Mouse (Mus musculus): ENCODE results near the gene Mamdc4. TPM values are rescaled to one million over a fixed set of nuclear protein-coding genes. Genes with fewer than 3 reads are reported as not detected.

Mamdc4 gene
- polyA plus RNA-seq, 1 experiment from 2014 or later = 87.4 TPM

- Histone ChIP-seq H3K4me3 (replicated peaks; ENCODE audit: low read length) (peak overlapping the region; percentile 29), H3K4me2 (ENCODE audit: low read depth, low read length) (peak overlapping the region; percentile 48), H3K9me3 (replicated peaks; ENCODE audit: control insufficient read depth, low read length) (no peaks in the 10 kb centered on the region), H3K27me3 (ENCODE audit: control insufficient read depth, insufficient read depth, low read length) (peaks cover 49% of the 10 kb centered on the region), H3K4me1 (ENCODE audit: control insufficient read depth, insufficient read depth, low read length) (peaks cover 48% of the 10 kb centered on the region), H3K36me3 (ENCODE audit: control insufficient read depth, insufficient read depth, low read length) (peaks cover 1% of the 10 kb centered on the region; the same call in 1 of the 2 replicates), H3K9ac (ENCODE audit: low read length) (no peak overlapping the region), H3K27ac (ENCODE audit: low read length) (no peak overlapping the region)
- ATAC-seq (ENCODE audit: insufficient read depth, low FRiP score) = no peak
- 4% methylated on average over 77 of the region's 77 CpGs for WGBS
These were observed 4.4 kb upstream of the Mamdc4 start for GRCm38 (mm10) chr2:25578796-25579736.

GRCm38 (mm10) chr2:25577951-25578795 is 3.5 kb upstream of the Mamdc4 start:
- H3K27ac ChIP-seq (ENCODE audit: low read length) = no peak overlapping the region
- no peak for ATAC-seq (ENCODE audit: insufficient read depth, low FRiP score)
- H3K4me1 ChIP-seq (ENCODE audit: control insufficient read depth, insufficient read depth, low read length) = peaks cover 55% of the 10 kb centered on the region
- peak overlapping the region; percentile 29 for H3K4me3 ChIP-seq (replicated peaks; ENCODE audit: low read length)
- 7% methylated on average over 75 of the region's 75 CpGs for WGBS
- H3K27me3 ChIP-seq (ENCODE audit: control insufficient read depth, insufficient read depth, low read length) = peaks cover 49% of the 10 kb centered on the region
- peak overlapping the region; percentile 39 for H3K4me2 ChIP-seq (ENCODE audit: low read depth, low read length)
- no peaks in the 10 kb centered on the region; the same call in 1 of the 2 replicates for H3K36me3 ChIP-seq (ENCODE audit: control insufficient read depth, insufficient read depth, low read length)
- peak overlapping the region; percentile 47; the same call in 1 of the 2 replicates for H3K9ac ChIP-seq (ENCODE audit: low read length)
- no peaks in the 10 kb centered on the region for H3K9me3 ChIP-seq (replicated peaks; ENCODE audit: control insufficient read depth, low read length)

- Histone ChIP-seq H3K27me3 (ENCODE audit: control insufficient read depth, insufficient read depth, low read length) (peaks cover 49% of the 10 kb centered on the region), H3K9ac (ENCODE audit: low read length) (peak overlapping the region; percentile 47; the same call in 1 of the 2 replicates)
- WGBS = 17% methylated on average over 90 of the region's 92 CpGs
These were observed 2.6 kb upstream of the Mamdc4 start for GRCm38 (mm10) chr2:25576965-25577891.

GRCm38 (mm10) chr2:25576028-25576850 is 1.6 kb upstream of the Mamdc4 start:
- Histone ChIP-seq H3K4me2 (ENCODE audit: low read depth, low read length) (peak overlapping the region; percentile 96; the same call in 1 of the 2 replicates), H3K9ac (ENCODE audit: low read length) (peak overlapping the region; percentile 87; the same call in 1 of the 2 replicates), H3K4me1 (ENCODE audit: control insufficient read depth, insufficient read depth, low read length) (peaks cover 41% of the 10 kb centered on the region), H3K4me3 (replicated peaks; ENCODE audit: low read length) (no peak overlapping the region), H3K27me3 (ENCODE audit: control insufficient read depth, insufficient read depth, low read length) (peaks cover 49% of the 10 kb centered on the region), H3K36me3 (ENCODE audit: control insufficient read depth, insufficient read depth, low read length) (no peaks in the 10 kb centered on the region), H3K27ac (ENCODE audit: low read length) (no peak overlapping the region), H3K9me3 (replicated peaks; ENCODE audit: control insufficient read depth, low read length) (no peaks in the 10 kb centered on the region)
- ATAC-seq (ENCODE audit: insufficient read depth, low FRiP score) = no peak
- WGBS = 68% methylated on average over 16 of the region's 16 CpGs

More at GRCm38 (mm10) chr2:25576965-25577891, 2.6 kb upstream of the Mamdc4 start:
- Histone ChIP-seq H3K4me2 (ENCODE audit: low read depth, low read length) (peak overlapping the region; percentile 39), H3K4me3 (replicated peaks; ENCODE audit: low read length) (peak overlapping the region; percentile 25), H3K4me1 (ENCODE audit: control insufficient read depth, insufficient read depth, low read length) (peaks cover 49% of the 10 kb centered on the region), H3K36me3 (ENCODE audit: control insufficient read depth, insufficient read depth, low read length) (no peaks in the 10 kb centered on the region), H3K9me3 (replicated peaks; ENCODE audit: control insufficient read depth, low read length) (no peaks in the 10 kb centered on the region), H3K27ac (ENCODE audit: low read length) (no peak overlapping the region)
- ATAC-seq (ENCODE audit: insufficient read depth, low FRiP score) = no peak

- Histone ChIP-seq H3K4me1 (ENCODE audit: control insufficient read depth, insufficient read depth, low read length) (peaks cover 39% of the 10 kb centered on the region), H3K9ac (ENCODE audit: low read length) (peak overlapping the region; percentile 87), H3K4me3 (replicated peaks; ENCODE audit: low read length) (peak overlapping the region; percentile 67), H3K36me3 (ENCODE audit: control insufficient read depth, insufficient read depth, low read length) (0 out of 2 replicates have a peak, but pooled peaks cover 1% of the 10 kb centered on the region), H3K9me3 (replicated peaks; ENCODE audit: control insufficient read depth, low read length) (no peaks in the 10 kb centered on the region), H3K27me3 (ENCODE audit: control insufficient read depth, insufficient read depth, low read length) (peaks cover 44% of the 10 kb centered on the region), H3K27ac (ENCODE audit: low read length) (peak overlapping the region; percentile 97), H3K4me2 (ENCODE audit: low read depth, low read length) (peak overlapping the region; percentile 96)
- no peak for ATAC-seq (ENCODE audit: insufficient read depth, low FRiP score)
- 12% methylated on average over 21 of the region's 21 CpGs for WGBS
These were observed 885 bp upstream of the Mamdc4 start for GRCm38 (mm10) chr2:25575432-25576027.

- H3K9me3 ChIP-seq (replicated peaks; ENCODE audit: control insufficient read depth, low read length) = no peaks in the 10 kb centered on the region
- WGBS = 11% methylated on average over 11 of the region's 11 CpGs
- H3K9ac ChIP-seq (ENCODE audit: low read length) = peak overlapping the region; percentile 87
- peak overlapping the region; percentile 67 for H3K4me3 ChIP-seq (replicated peaks; ENCODE audit: low read length)
- peak overlapping the region; percentile 97 for H3K27ac ChIP-seq (ENCODE audit: low read length)
- ATAC-seq (ENCODE audit: insufficient read depth, low FRiP score) = no peak
- H3K4me2 ChIP-seq (ENCODE audit: low read depth, low read length) = peak overlapping the region; percentile 96
- peaks cover 31% of the 10 kb centered on the region for H3K4me1 ChIP-seq (ENCODE audit: control insufficient read depth, insufficient read depth, low read length)
- H3K27me3 ChIP-seq (ENCODE audit: control insufficient read depth, insufficient read depth, low read length) = peaks cover 30% of the 10 kb centered on the region
- 0 out of 2 replicates have a peak, but pooled peaks cover 7% of the 10 kb centered on the region for H3K36me3 ChIP-seq (ENCODE audit: control insufficient read depth, insufficient read depth, low read length)
These were observed 509 bp downstream of the Mamdc4 start for GRCm38 (mm10) chr2:25574136-25574535.

- Histone ChIP-seq H3K9ac (ENCODE audit: low read length) (0 out of 2 replicates have a peak overlapping the region, but pooled peaks have one; percentile 28), H3K27me3 (ENCODE audit: control insufficient read depth, insufficient read depth, low read length) (peaks cover 20% of the 10 kb centered on the region), H3K9me3 (replicated peaks; ENCODE audit: control insufficient read depth, low read length) (no peaks in the 10 kb centered on the region), H3K4me1 (ENCODE audit: control insufficient read depth, insufficient read depth, low read length) (peaks cover 29% of the 10 kb centered on the region), H3K4me2 (ENCODE audit: low read depth, low read length) (peak overlapping the region; percentile 96), H3K4me3 (replicated peaks; ENCODE audit: low read length) (peak overlapping the region; percentile 67; the same call in 1 of the 2 replicates), H3K36me3 (ENCODE audit: control insufficient read depth, insufficient read depth, low read length) (0 out of 2 replicates have a peak, but pooled peaks cover 7% of the 10 kb centered on the region), H3K27ac (ENCODE audit: low read length) (no peak overlapping the region)
- WGBS = 84% methylated on average over 2 of the region's 2 CpGs
- ATAC-seq (ENCODE audit: insufficient read depth, low FRiP score) = no peak
These were observed 1.6 kb downstream of the Mamdc4 start for GRCm38 (mm10) chr2:25573068-25573467.

Measured in stomach, embryonic 16.5 days (tissue).